Mouse (Mus musculus): ENCODE results near the gene C130032M10Rik.

Gene C130032M10Rik

DNA sequence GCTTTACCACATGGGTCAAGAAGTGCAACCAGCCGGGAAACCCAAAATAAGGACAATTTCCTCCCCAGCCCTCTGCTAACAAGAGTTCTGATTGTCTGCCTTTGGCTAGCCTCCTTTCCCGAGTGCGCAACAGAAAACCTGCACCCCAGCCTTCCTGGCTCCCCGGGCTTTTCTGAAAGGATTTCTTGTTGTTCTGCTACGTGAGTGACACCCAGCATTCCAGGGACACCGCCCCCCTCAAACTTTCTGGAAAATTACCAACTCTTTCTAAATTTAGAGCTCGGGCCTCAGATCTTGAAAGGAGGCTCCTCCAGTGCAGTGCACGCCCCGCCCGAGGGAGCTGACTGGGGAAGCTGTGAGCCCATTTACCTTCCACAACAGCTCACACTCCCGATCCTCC, at the start of gene C130032M10Rik:
Gene C130032M10Rik (plus strand): TSS at position 334 of the 400 bp plus-strand sequence.
- no peak for DNase-seq (ENCODE audit: low spot score in 2 of 2)

DNA sequence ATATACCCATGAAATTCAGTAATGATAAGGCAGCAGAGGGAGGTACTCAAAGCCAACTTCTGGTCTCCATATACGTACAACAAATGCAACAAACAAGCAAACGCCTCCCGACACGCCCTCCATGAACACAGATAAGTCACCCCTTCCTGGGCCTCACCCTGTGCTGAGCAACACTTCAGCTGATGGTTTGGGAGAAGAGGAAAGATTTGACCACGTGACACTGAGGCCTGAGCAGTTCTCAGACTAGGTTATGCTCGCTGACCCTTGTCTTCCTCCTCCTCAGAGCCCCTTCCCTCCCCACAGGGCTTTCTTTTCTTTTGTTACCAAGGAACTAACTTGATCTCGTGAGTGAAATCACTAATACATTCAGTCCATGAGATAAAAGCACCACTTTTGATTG, 48.6 kb upstream of the C130032M10Rik start:
- DNase-seq (ENCODE audit: low spot score in 2 of 2) = no peak

DNA sequence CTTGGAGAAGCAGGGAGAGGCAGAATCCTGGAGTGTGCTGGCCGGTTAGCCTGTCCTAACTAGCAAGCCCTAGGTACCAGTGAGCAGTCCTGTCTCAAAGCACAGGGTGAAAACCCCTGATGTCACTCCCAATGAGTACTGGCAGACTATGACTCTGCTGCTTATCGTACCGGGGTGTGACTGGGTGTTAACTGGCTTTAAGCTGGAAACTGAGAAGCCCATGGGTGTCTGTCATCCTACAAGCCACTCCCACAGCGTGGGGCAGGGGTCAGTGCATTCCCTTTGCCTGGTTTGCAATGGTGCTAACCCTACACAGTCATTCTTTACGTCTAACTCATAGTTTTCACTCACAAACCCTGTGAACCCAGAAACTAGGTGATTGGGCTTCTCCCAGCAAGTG, 47.3 kb upstream of the C130032M10Rik start:
- no peak for DNase-seq (ENCODE audit: low spot score in 2 of 2)

DNA sequence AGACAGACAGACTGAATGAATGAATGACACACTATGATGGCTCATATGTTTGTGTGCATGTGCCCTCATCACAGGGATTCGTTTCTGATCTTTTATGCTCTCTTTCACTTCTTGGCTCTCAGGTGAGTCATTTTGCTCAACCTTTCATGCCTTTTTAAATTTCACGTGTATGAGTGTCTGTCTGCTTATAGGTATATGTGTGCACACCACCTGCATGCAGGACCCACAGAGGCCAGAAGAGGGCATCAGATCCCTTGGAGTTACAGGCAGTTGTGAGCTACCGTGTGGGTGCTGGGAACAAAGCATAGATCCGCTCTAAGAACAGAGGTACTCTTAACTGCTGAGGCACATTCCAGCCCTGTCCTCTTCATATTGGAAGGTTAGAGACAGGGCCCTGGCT, 46.8 kb upstream of the C130032M10Rik start:
- DNase-seq (ENCODE audit: low spot score in 2 of 2) = no peak

DNA sequence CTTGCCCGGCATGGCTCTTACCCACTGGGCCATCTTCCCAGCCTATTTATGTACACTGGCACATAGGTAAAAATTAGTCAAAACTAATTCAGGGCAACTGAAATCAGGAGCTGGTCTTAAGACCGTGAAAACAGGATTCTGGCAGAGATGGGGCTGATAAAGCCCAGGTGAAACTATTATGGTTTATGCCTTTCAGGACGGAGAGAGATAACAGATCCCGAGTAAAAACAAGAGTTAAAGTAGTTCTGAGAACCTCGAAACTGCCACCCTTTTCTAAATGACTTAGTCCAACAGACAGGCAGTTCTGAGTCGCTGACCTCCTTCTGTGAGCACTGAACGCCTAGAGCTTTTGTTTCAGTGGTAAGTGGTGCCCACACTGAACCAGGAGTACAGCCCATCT, 43.6 kb upstream of the C130032M10Rik start:
- DNase-seq (ENCODE audit: low spot score in 2 of 2) = no peak

DNA sequence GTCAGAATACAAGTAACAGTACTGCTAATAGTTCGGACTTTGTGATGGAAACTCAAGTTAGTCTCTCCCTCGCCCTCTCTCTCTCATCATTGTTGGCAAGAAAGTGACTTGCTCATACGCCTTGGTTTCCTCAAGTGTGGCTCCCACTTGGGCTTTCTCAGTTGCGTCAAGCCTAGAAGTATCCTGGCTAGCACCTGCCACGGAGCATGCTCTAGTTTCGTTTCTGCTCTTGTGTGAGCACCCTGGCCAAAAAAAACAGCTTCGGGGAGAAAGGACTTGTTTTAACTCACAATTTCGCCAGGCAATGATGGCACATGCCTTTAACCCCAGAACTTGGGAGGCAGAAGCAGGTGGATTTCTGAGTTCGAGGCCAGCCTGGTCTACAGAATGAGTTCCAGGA, 38.5 kb upstream of the C130032M10Rik start:
- no peak for DNase-seq (ENCODE audit: low spot score in 2 of 2)

DNA sequence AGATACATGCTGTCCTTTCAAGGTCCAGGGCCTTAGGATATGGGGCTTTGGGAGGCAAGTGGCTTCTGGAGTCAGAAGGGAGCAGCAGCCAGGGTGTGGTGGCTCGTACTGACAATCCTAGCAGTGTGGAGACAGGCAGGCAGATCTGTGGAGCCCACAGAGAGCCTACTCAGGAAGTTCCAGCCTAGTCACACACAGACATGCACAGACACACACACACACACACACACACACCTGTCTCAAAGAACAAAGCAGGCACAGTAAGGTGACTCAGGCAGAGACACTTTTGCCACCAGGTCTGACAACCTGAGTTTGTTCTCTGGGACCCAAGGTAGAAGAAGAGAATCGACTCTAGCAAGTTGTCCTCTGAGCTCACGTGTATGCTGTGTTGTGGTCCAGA, 34.6 kb upstream of the C130032M10Rik start:
- DNase-seq (ENCODE audit: low spot score in 2 of 2) = no peak

DNA sequence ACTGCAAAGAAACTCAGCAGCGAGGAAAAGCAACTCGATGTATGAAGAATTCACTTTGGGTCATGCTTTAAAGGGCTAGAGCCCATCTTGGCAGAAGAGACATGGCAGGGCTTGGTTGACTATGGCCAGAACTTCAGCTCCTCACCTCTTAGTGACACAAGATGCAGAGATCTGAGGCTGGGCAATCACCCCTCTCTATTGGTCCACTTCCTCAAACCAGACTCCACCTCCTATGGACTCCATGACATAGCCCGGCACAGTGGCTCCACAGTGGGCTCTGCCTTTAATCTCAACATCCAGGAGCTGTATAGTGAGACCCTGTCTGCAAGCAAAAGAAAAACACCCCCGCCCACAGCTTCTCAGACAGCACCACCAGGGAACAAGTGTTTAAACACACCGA, 30.7 kb upstream of the C130032M10Rik start:
- no peak for DNase-seq (ENCODE audit: low spot score in 2 of 2)

DNA sequence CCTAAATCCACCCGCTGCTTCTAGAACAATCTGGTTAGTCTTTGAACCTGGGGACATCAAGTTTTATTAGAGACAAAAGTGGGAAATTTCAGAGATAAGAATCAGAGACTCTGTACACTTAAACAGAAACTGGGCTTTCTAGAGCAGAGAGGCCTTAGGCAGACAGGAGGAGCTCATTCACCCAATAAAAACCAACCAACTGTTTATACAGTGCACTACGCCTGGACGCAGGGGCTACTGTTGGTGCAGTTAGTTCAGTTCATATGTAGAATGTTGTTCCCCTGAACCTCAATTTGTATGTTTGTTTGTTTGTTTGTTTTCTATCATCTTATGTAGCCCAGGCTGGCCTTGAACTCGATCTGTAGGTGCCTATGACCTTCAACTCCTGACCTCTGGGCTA, 28.7 kb upstream of the C130032M10Rik start:
- no peak for DNase-seq (ENCODE audit: low spot score in 2 of 2)

DNA sequence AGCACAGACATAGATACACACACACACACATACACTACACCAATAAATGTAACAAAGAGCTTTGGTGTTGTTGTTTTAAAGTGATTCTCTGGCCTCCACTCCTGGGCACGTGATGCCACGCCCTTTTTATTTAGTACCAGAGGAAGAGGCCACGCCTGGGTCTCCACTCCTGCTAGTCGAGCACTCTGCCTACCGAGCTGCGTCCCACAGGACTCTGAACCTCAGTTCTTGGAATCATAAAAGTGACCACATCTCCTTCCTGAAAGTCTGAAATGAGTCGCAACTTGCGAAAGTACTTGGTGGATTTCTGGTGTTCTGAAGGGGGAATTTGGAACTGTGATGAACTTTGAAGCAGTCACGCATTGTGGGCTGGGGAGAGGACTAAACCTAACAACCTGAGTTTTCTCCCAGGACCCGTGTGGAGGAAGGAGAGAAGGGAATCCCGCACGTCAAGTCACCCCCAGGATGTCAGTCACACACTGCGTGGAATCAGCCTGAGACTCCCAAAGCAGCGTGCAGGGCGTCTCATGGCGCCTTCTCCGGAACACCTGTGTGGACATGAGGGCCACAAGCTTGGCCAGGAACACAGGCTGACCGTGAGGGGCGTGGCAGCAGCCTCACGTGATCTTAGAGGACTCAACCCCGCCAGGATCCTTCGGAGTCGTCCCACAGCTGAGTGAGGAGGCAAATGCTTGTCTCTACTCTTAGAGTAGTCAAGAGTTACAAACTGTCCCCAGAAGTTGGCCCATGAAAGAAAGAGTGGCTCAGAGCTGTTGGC, 27.8 kb upstream of the C130032M10Rik start:
- no peak for DNase-seq (ENCODE audit: low spot score in 2 of 2)

DNA sequence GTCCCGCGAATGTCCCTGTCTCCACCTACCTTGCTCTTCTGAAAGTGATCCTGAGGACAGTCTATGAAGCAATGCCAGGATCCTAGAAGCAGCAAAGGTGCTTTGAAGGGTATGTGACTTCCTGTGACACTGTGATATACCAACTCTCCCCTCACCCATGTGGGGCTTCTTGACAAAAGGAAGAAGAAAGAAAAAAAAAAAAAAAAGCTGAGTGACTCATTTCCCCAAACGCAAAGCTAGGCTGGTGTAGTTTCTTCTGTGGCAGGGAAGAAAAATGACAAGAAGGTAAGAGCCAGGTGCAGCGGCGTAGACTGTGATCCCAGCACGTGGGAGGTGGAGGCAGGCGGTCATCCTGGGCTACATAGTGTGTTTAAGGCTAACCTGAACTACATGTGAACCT, 19.0 kb upstream of the C130032M10Rik start:
- DNase-seq (ENCODE audit: low spot score in 2 of 2) = no peak

DNA sequence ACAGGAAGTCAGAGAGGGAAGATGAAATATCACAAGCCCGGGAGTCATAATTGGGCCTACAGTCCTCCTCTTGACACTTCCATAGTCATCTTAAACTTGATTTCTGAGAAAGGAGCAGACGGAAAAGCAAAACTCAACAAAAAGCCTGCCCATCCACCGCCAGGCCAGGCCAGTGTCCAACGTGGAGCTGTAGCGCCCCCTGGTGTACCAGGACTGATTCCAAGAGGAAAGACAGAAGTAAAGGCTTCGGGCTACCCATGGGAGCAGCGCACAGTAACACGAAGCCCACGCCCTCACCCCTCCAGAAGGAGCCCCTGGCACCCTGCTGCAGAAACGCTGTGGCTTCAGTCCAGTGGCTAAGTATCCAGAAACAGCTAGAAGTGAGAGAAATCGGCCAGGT, 17.3 kb upstream of the C130032M10Rik start:
- DNase-seq (ENCODE audit: low spot score in 2 of 2) = peak; percentile 68 to 90

DNA sequence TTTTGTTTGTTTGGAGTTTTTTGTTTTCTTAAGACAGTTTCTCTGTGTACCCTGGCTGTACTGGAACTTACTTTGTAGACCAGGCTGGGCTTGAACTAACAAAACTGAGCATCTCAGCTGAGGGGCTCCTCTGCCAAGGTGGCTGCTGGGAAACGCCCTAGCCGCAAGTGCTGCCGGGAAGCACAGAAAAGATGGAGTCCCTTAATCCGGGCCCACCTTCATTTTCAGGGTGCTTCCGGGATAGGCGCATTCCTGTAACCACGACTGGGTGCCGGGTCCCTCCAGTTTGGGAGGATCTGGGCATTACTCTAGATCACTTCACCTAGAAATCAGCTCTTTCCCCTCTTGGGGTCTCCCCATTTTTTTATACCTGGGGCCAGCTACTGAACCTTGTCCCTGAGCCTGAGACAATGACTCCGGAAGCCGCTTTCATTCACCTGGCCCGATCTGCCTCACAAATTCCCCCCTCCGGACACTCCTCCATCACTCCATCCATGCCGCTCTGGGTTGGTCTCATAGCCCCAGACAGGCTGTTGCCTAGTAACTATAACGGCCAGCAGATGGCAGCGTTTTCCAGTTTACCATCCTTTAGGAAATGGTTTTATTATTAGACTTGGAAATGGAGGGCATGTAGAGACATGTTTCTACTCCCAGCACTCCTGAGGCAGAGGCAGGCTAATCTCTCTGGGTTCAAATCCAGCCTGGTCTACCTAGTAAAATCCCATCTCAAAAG, 15.5 kb upstream of the C130032M10Rik start:
- DNase-seq (ENCODE audit: low spot score in 2 of 2) = peak in 1 of 2 experiments; percentile 19

DNA sequence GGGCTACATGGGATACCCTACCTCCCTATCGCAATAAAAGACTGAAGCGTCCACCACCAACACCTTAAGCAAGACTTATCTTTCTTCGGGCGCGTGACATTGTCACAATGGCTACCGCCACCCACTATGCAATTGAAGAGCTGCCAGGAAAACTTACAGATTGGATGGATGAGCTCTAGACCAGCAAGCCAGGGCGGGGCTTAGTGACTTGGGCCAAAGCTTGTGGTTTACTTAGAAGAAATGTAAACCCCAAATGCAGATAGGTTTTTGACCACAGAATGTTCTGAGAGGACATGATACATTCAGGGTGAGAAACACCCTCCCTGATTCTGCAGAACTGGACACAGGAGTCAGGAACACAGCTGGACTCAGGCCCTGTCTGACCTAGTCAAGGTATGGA, 14.4 kb upstream of the C130032M10Rik start:
- DNase-seq (ENCODE audit: low spot score in 2 of 2) = no peak

DNA sequence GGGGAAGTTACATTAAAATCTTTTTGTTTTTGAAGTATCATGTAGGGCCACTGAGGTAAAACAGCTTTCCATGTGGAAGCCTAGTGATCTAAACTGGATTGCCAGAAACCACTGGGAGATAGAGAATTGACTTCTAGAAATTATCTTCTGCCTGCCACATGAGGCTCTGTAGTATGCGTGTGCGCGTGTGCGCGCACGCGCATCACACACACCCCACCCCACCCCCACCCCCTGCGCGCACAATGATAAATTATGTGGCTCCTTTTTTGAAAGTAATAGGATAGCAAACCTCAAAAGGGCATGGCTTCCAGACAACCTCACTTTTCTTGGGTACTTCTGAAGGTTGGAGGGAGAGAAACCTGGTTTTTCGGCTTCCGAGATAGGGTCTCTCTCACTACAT, 13.6 kb upstream of the C130032M10Rik start:
- DNase-seq (ENCODE audit: low spot score in 2 of 2) = no peak

DNA sequence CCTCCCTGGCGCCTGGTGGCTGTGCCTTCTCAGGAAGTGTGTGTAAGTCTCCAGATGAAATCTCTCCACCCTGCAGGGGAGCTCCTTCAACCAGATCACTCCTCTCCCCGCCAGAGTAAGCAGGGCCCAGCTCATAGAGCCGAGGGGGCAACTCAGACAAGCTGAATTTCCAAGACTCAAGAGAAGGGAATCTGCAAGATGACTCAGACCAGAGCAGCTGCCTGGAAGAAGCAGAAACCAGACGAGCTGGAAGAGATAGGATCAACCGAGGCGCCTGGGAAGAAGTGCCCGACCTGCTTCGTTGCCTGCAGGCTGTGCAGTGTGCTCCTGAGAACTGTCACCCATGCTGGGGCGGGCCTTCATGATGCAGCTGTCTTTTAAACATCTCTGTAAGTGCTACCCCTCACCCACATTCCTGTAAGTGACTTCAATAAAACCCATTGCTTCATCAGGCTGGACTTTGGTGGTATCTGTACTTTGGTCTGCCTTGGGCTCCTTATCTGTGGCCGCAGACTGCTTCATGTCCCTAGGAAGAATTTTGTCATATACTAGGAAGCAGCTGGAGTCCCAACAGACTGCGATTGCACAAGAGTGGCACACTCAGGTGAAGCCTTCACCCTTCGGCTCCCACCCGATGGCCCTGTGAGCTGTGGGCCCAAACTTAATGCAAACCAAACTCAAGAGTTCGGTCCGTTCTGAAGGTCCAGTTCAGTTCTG, 12.6 kb upstream of the C130032M10Rik start:
- DNase-seq (ENCODE audit: low spot score in 2 of 2) = peak; percentile 42 to 72

DNA sequence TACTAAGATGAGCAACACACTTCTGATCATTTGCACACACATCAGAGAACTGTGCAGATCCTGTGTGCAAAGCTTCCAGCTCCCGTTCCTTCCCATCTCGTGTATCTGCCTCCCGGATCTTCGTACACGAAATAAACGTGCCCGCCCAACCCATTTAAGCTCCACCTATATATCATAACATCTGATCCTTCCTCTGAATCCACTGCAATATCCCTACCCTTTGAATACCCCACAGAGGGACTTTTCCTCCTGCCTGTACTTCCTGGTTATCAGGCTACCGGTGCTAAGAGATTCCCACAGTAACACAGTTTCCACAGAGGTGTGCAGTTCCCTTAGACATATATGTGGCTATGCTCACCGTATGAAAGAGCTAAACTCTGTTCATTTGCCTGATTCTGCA, 10.7 kb upstream of the C130032M10Rik start, which contains the start of gene Ccr4:
Gene Ccr4 (minus strand): TSS at position 101 of the 400 bp plus-strand sequence.
- no peak for DNase-seq (ENCODE audit: low spot score in 2 of 2)

DNA sequence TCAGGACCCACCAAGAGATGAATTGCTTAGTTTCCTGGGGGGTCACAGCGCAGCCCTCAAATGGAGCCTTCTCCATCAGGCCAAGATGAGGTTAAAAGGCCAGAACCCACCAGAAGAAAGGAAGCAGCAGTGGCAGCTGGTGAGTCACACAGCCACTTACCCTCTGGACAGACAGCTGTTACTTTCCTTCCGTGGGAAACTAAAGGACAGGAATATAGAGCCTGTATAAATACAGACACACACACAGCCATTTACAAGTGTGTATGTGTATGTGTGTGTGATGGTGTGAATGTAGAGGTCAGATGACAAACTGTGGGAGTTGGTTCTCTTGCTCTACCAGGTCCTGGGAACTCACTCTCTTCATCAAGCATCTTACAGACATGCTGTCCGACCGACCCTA, 8.9 kb upstream of the C130032M10Rik start:
- DNase-seq (ENCODE audit: low spot score in 2 of 2) = no peak

DNA sequence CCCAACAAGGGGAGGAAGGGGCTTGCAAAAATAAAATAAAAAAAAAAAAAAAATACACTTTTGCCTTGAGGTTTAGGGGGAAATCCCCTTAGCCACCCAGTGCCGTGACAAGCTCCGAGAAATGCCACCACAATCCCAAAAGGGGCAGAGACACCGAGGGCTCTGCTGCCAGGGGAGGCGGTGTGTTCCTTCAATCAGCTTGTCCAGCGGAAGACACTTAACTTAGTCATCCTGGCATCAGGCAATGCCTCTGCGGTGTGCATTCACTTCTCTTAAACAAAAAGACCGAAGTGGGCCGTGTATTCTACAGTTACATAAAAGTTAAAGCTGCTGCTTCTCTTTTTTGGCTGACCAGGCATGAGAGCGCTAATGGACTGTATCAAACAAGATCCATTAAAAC, 8.1 kb upstream of the C130032M10Rik start:
- no peak for DNase-seq (ENCODE audit: low spot score in 2 of 2)

DNA sequence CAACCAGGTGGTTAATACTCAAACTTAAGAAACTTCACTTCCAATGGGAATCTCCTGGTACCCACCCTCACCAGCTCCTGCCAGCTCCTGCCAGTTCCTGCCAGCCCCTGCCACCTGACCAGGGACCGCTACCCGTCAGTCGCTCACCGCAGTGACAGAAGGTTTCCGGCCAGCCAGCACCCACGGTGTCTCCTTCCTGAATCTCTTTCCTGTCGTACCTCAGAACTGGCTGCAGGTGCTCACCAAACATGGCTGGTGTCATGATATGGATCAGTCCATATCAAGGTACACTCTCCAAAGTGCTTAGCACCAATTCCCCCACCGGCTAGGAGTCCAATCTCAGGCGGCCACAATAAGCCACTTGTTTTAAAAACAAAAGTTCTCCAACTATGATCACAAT, 5.7 kb upstream of the C130032M10Rik start:
- no peak for DNase-seq (ENCODE audit: low spot score in 2 of 2)

DNA sequence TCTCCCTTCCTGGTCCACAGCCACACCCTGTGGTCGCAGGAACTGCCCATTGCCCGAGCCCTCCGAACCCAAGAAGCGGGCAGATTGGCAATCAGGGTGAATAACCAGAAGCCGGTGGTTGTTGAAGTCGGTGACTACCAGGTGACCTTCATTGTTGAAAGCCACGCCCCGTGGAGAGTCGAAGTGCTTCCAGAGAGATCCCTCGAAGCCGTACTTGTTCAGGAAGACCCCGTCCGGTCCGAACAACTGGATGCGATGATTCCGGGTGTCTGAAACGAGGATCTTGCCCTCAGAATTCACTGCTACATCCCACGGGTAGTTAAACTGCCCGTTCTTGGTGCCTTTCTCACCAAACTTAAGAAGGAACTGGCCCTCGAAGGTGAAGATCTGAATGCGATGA, 2.7 kb upstream of the C130032M10Rik start:
- DNase-seq (ENCODE audit: low spot score in 2 of 2) = no peak

DNA sequence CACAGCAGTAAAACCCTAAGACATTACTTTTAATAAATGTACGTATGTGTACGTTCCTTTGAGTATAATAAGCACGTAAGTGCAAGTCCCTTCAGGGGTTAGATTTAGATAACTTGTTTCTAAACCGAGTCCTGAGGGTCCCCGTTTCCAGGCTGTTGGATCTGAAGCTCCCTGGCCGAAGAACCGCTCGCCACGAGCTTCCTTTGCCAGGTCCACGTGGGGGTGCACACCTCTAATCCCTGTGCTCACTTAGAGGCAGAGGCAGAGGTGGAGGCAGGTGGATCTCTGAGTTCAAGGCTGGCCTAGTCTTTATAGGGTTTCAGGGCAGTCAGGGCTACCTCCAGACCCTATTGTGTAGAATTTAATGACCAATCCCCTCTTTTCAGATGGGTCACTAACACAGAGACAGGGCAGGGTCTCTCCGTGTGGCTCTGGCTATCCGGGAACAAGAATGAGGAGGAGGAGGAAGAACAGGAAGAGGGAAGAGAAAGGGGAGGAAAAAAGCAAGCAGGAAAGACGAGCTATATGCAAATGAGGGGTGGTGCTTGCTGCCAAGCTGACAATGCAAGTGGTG, 2.5 kb downstream of the C130032M10Rik start:
- no peak for DNase-seq (ENCODE audit: low spot score in 2 of 2)

All from urinary bladder, adult 18-20 months (tissue).